Mouse (Mus musculus) heart, embryonic 16.5 days (tissue): ENCODE results near the gene Galp. TPM values are rescaled to one million over a fixed set of nuclear protein-coding genes. Genes with fewer than 3 reads are reported as not detected.

Experiments used
- ATAC-seq: fragments of 200-750 bp; cut with Nextera tagmentation; replicated peaks from 2 replicates; pipeline ENCODE4 v1.8.0; 2017; ENCODE audit warnings: moderate number of reproducible peaks; ENCODE audit not compliant: insufficient read depth, low FRiP score; ENCODE audit errors: extremely low read depth
- H3K27ac ChIP-seq: fragments of 300-500 bp; sonication (generic); 2 replicates; pipeline ENCODE4 v1.5.1; 2014; ENCODE audit warnings: mild to moderate bottlenecking, low read length, control low read depth, moderate library complexity
- H3K27me3 ChIP-seq: fragments of 300-500 bp; sonication (generic); 2 replicates; pipeline ENCODE4 v1.6.1; 2014; ENCODE audit warnings: low read length, mixed read lengths; ENCODE audit not compliant: control insufficient read depth, insufficient read depth
- H3K36me3 ChIP-seq: fragments of 300-500 bp; sonication (generic); 2 replicates; pipeline ENCODE4 v1.6.1; 2014; ENCODE audit not compliant: control insufficient read depth, insufficient read depth
- H3K4me1 ChIP-seq: fragments of 300-500 bp; sonication (generic); 2 replicates; pipeline ENCODE4 v1.6.1; 2014; ENCODE audit warnings: low read length, mixed read lengths; ENCODE audit not compliant: control insufficient read depth, insufficient read depth
- H3K4me2 ChIP-seq: fragments of 300-500 bp; sonication (generic); 2 replicates; pipeline ENCODE4 v1.6.1; 2014; ENCODE audit warnings: low read depth, mild to moderate bottlenecking, control low read depth, low read length
- H3K4me3 ChIP-seq: fragments of 300-500 bp; sonication (generic); 2 replicates; pipeline ENCODE4 v1.5.1; 2014; ENCODE audit warnings: mild to moderate bottlenecking, control low read depth, low read length
- H3K9ac ChIP-seq: fragments of 300-500 bp; sonication (generic); 2 replicates; pipeline ENCODE4 v1.6.1; 2014; ENCODE audit warnings: low read length, control low read depth
- H3K9me3 ChIP-seq: fragments of 300-500 bp; sonication (generic); replicated peaks from 2 replicates; pipeline ENCODE4 v1.6.1; 2016; ENCODE audit warnings: low read length; ENCODE audit not compliant: control insufficient read depth
- WGBS: fragments of 180-500 bp; shearing (Covaris S2); extraction: QIAGEN DNeasy Blood & Tissue Kit; methylation state at CpG from one replicate; pipeline ENCODE4 v1.1.7; 2014; 5-methylcytosine and 5-hydroxymethylcytosine counted together
- polyA plus RNA-seq: library from polyadenylated mRNA; unstranded; fragments of >200 nt; fragmentation: Nextera tagmentation; extraction: Ambion mirVana; gene quantifications from 2 replicates; pipeline ENCODE4 v1.2.1, GENCODE M21; 2015

The Galp gene
- not detected in 2 replicates for polyA plus RNA-seq

GRCm38 (mm10) chr7:6196790-6197189 lies at the start of gene Galp:
Galp (plus strand) TSS chr7:6197090.
- ATAC-seq, result no peak
- H3K4me3 ChIP-seq, result no peak within 1 kb of the TSS
- 0 out of 2 replicates have a peak, but pooled peaks cover 2% of the 10 kb centered on the region for H3K27me3 ChIP-seq
- no peak within 1 kb of the TSS for H3K9ac ChIP-seq
- H3K9me3 ChIP-seq, result no peaks in the 10 kb centered on the region
- H3K36me3 ChIP-seq, result no peaks in the 10 kb centered on the region
- no peak within 1 kb of the TSS for H3K27ac ChIP-seq
- H3K4me1 ChIP-seq, result no peaks in the 10 kb centered on the region
- no peak within 1 kb of the TSS for H3K4me2 ChIP-seq
- WGBS, result 46% methylated on average over 3 of the region's 3 CpGs

- 54% methylated on average over 5 of the region's 5 CpGs for WGBS
- no peak overlapping the region for H3K4me2 ChIP-seq
These were observed 49.2 kb upstream of the Galp start for GRCm38 (mm10) chr7:6147688-6148087.

GRCm38 (mm10) chr7:6151266-6151665 lies 45.6 kb upstream of the Galp start:
- H3K4me2 ChIP-seq, result no peak overlapping the region
- H3K9ac ChIP-seq, result 0 out of 2 replicates have a peak overlapping the region, but pooled peaks have one; percentile 6
- H3K9me3 ChIP-seq, result no peaks in the 10 kb centered on the region
- no peaks in the 10 kb centered on the region for H3K27me3 ChIP-seq
- 94% methylated on average over 1 of the region's 1 CpGs for WGBS
- no peak overlapping the region for H3K4me3 ChIP-seq
- no peak overlapping the region for H3K27ac ChIP-seq
- H3K4me1 ChIP-seq, result peaks cover 77% of the 10 kb centered on the region
- H3K36me3 ChIP-seq, result no peaks in the 10 kb centered on the region
- no peak for ATAC-seq

More at GRCm38 (mm10) chr7:6147688-6148087, 49.2 kb upstream of the Galp start:
- Histone ChIP-seq H3K27me3 (no peaks in the 10 kb centered on the region), H3K4me3 (no peak overlapping the region), H3K4me1 (peaks cover 88% of the 10 kb centered on the region), H3K36me3 (no peaks in the 10 kb centered on the region), H3K9me3 (no peaks in the 10 kb centered on the region), H3K27ac (peak overlapping the region; percentile 82), H3K9ac (peak overlapping the region; percentile 24)
- no peak for ATAC-seq

- WGBS, result 72% methylated on average over 3 of the region's 3 CpGs
- H3K4me2 ChIP-seq, result no peak overlapping the region
- H3K9ac ChIP-seq, result no peak overlapping the region
- no peaks in the 10 kb centered on the region for H3K27me3 ChIP-seq
- ATAC-seq, result no peak
- no peaks in the 10 kb centered on the region for H3K36me3 ChIP-seq
- H3K4me3 ChIP-seq, result no peak overlapping the region
- no peak overlapping the region for H3K27ac ChIP-seq
- H3K9me3 ChIP-seq, result no peaks in the 10 kb centered on the region
- peaks cover 75% of the 10 kb centered on the region for H3K4me1 ChIP-seq
These were observed 44.9 kb upstream of the Galp start for GRCm38 (mm10) chr7:6152036-6152435.

GRCm38 (mm10) chr7:6153131-6153530 lies 43.8 kb upstream of the Galp start:
- Histone ChIP-seq H3K36me3 (no peaks in the 10 kb centered on the region), H3K4me3 (no peak overlapping the region), H3K4me2 (peak overlapping the region; percentile 67; the same call in 1 of the 2 replicates), H3K27me3 (no peaks in the 10 kb centered on the region), H3K9me3 (no peaks in the 10 kb centered on the region), H3K27ac (peak overlapping the region; percentile 96; the same call in 1 of the 2 replicates), H3K9ac (peak overlapping the region; percentile 94; the same call in 1 of the 2 replicates), H3K4me1 (peaks cover 68% of the 10 kb centered on the region)
- no peak for ATAC-seq
- WGBS, result 64% methylated on average over 3 of the region's 3 CpGs

- peaks cover 57% of the 10 kb centered on the region for H3K4me1 ChIP-seq
- H3K9me3 ChIP-seq, result no peaks in the 10 kb centered on the region
- H3K9ac ChIP-seq, result peak overlapping the region; percentile 94
- WGBS, result 37% methylated on average over 5 of the region's 5 CpGs
- H3K27me3 ChIP-seq, result no peaks in the 10 kb centered on the region
- ATAC-seq, result no peak
- no peaks in the 10 kb centered on the region for H3K36me3 ChIP-seq
- peak overlapping the region; percentile 67 for H3K4me2 ChIP-seq
- H3K27ac ChIP-seq, result peak overlapping the region; percentile 96
- H3K4me3 ChIP-seq, result peak overlapping the region; percentile 74
These were observed 42.7 kb upstream of the Galp start for GRCm38 (mm10) chr7:6154164-6154563.

- under 1% methylated on average over 80 of the region's 85 CpGs for WGBS
- H3K27me3 ChIP-seq, result no peaks in the 10 kb centered on the region
- H3K4me3 ChIP-seq, result peak overlapping the region; percentile 74
- H3K4me2 ChIP-seq, result peak overlapping the region; percentile 67
- no peaks in the 10 kb centered on the region for H3K36me3 ChIP-seq
- peak; percentile 61 for ATAC-seq
- H3K9ac ChIP-seq, result peak overlapping the region; percentile 94
- peak overlapping the region; percentile 96 for H3K27ac ChIP-seq
- H3K9me3 ChIP-seq, result no peaks in the 10 kb centered on the region
- H3K4me1 ChIP-seq, result peaks cover 52% of the 10 kb centered on the region
These were observed 41.6 kb upstream of the Galp start for GRCm38 (mm10) chr7:6155031-6155872.

GRCm38 (mm10) chr7:6155901-6156411 lies 40.9 kb upstream of the Galp start, which contains the start of gene Zfp787:
Zfp787 (minus strand) TSS chr7:6155997.
- Histone ChIP-seq H3K9ac (peak within 1 kb of the TSS; percentile 94), H3K36me3 (no peaks in the 10 kb centered on the region), H3K4me3 (peak within 1 kb of the TSS; percentile 74), H3K4me2 (peak within 1 kb of the TSS; percentile 79), H3K27ac (peak within 1 kb of the TSS; percentile 96), H3K4me1 (peaks cover 47% of the 10 kb centered on the region), H3K9me3 (no peaks in the 10 kb centered on the region), H3K27me3 (no peaks in the 10 kb centered on the region)
- ATAC-seq, result peak; percentile 93
- WGBS, result under 1% methylated on average over 54 of the region's 54 CpGs
